Mouse (Mus musculus) gastrocnemius, adult 8-10 months (tissue): ENCODE measurements at regions not wholly inside any gene's neighbourhood (a gene's known extent, or its start where the extent isn't known, plus 50 kb on each side); places are given as distances from the start of the nearest gene placed in this dataset.
"Not testable (repeated sequence)": the region's sequence is repeated elsewhere in the genome, so short reads cannot be mapped to it uniquely, and the experiment has no call there.

Source experiments
- DNase-seq, 2 experiments: peaks; one replicate each; pipeline ENCODE4 v3.0.0; 2022; ENCODE audit warnings: low spot score in 2 of 2

DNA sequence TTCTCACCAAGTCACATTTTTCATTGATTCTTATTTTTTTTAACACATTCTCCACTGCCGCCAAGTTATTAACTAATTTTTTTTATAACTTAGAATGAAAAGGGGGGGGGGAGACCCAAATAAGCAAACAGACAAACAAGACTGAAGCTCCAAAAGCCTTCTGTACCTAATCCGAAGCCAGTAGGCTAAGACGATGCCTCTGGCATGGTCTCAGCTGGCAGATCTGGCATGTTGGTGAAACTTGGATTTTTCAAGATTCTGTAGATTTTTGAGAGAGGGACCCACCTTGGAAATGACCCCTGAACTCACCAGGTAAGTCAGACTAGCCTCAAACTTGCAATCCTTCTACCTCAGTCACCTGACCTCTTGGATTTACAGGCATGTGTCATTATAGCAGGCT, 208.7 kb downstream of the Cd47 start:
- DNase-seq = no peak

GRCm38 (mm10) chr16:50009542-50009941, 209.2 kb downstream of the Cd47 start:
- DNase-seq = no peak

- no peak for DNase-seq
Measured at GRCm38 (mm10) chr16:50010074-50010473, 209.7 kb downstream of the Cd47 start.

DNA sequence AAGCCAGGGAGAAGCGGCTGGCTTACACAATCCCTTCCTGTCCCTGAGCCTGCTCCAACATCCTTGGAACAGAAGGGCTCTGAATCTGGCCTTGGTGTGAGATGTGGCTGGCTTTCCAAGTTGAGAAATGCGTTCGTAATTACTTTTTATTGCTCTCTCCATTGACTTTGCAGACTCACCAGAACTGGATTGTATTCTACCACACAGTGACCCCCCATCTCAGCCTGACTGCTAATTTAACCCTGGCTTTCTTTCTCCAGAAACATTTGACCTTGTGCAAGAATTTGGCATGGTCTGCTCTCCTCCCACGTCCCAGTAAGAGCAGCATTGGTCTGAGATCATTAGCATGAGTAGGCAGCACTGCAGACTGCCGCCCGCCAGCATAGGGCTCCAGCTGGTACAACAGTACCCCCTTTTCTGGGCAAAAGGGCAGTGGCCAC, 210.2 kb downstream of the Cd47 start:
- peak; percentile 29 to 30 for DNase-seq

DNA sequence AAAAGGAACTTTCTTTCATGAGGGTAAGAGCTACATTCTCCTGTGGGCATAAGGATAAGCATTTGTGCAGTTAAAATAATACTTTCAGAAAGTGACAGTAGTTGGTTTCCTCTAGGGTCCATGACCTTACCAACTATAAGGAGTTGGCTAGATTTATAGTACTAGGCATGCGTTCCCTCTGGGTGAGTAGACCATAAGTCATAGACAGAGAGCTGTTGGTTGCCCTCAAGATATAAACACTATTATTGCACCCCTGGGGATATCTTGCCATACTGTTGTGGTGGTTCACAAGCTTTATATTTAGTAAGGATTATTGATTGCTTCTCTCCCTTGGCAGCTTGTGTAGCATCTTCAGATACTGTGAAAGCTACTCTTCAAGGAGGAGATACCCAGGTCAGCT, 223.6 kb downstream of the Cd47 start:
- no peak for DNase-seq

DNA sequence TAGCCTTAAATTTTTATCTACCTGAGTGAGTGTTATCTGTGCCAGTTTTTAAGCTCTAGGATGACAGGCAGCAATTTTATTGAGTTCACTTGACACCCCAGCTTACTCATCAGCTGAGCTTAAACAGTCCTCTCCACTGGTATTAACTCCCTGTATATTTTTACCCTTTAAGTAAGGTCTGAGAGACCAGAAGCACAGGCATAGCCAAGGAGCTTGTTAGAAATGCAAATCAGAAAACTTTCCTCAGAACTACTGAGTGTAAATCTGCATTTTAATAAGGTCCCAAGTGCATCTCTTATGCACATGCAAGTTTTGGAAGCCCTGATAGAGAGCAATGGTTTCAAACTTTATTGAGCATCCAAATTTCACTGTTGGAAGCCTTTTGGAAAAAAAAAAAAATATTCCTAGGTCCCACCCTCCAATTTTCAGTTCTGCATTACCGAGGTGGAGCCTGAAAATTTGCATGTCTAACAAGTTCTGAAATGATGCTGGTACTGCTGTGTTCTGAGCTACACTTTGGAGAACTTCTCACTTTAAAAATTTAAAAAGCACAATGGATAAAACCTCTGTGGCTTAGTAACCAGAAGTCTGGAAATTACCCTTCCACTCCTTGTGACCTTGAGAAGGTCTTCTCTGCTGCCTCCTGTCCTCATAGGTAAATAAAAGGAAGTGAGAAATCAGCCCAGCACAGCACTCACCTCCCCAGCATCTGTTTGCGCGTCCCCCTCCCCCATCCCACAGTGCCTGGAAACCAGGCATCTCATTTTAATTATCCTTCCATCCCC, 226.0 kb downstream of the Cd47 start:
- DNase-seq = no peak

DNA sequence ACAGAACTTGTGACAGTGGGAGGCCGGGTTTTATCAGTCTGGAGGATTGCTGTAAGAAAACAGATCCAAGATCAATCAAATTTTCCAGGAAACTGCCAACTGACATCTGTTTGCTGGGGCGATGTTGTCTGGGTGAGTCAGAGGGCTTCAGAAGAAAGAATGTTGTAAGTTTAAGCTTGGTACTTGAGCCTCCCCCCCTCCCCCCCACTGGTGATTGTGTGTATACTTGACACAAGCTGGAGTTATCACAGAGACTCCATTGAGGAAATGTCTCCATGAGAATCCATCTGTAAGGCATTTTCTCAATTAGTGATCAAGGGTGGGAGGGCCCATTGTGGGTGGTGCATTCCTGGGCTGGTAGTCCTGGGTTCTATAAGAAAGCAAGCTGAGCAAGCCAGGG, 226.9 kb downstream of the Cd47 start:
- DNase-seq = no peak

DNA sequence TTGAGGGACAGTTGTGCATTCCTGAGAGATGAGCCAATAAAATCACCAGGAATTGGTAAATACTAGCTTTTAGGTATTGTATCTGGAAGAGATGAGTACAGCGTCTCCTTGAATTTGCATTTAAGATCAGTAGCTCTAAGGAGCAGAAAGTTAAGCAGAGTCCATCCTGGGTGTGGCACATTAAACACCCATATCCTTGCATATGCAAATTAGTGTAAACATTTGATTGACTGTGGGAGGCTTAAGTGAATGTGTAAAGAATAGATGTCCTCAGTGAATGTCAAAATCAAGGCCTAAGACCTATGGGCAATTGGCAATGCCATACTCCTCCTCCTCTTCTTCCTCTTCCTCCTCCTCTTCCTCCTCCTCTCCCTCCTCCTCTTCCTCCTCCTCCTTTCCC, 229.4 kb downstream of the Cd47 start:
- no peak for DNase-seq

DNA sequence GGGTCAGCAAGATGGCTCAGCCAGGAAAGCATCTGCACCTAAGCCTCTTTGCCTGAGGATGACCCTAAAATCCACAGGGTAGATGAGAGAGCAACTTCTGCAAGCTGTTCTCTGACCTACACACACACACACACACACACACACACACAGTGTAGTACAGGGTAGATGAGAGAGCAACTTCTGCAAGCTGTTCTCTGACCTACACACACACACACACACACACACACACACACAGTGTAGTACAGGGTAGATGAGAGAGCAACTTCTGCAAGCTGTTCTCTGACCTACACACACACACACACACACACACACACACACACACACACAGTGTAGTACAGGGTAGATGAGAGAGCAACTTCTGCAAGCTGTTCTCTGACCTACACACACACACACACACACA, 230.0 kb downstream of the Cd47 start:
- not testable (repeated sequence) for DNase-seq

GRCm38 (mm10) chr16:50030905-50031369, 230.6 kb downstream of the Cd47 start:
- DNase-seq = no peak

- no peak for DNase-seq
Measured at GRCm38 (mm10) chr16:50032798-50033197, 232.5 kb downstream of the Cd47 start.

DNA sequence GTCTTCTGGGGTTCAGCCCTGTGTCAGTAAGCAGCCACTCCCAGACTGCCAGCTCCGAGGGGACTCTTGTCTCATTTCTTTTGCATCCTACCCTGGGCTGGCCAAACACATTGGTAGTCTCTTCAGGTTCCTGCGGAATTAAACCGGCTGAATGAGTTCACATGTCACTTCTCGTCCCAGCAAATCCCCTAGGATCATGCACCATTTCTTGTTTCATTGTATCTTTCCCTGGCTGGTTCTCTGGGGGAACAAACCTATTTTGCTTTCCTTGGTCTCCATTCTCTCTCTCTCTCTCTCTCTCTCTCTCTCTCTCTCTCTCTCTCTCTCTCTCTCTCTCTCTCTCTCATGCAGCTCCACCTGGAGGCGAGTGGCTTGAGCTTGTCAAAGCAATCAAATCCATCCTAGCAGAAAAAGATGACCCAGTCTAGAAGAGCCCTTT, 236.0 kb downstream of the Cd47 start:
- DNase-seq = no peak

DNA sequence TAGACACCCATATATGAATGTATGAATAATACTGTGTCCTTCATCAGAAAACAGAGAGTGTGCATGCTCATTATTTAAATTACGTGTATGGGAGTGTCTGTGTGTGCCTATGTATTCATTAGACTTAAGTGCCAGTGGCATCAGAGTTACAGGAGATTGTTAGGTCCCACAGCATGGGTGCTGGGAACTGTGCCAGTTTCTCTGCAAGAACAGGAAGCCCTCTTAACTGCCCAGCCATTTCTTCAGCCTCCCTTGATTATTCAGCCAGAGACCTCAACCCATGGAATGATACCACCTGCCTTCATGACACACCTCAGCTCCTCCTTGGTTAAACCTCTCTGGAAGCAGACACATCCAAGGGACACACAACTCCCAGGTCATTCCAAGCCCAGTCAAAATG, 243.8 kb downstream of the Cd47 start:
- DNase-seq = no peak

- DNase-seq = peak; percentile 9 to 15
Measured at GRCm38 (mm10) chr16:50045552-50046547, 245.5 kb downstream of the Cd47 start.

DNA sequence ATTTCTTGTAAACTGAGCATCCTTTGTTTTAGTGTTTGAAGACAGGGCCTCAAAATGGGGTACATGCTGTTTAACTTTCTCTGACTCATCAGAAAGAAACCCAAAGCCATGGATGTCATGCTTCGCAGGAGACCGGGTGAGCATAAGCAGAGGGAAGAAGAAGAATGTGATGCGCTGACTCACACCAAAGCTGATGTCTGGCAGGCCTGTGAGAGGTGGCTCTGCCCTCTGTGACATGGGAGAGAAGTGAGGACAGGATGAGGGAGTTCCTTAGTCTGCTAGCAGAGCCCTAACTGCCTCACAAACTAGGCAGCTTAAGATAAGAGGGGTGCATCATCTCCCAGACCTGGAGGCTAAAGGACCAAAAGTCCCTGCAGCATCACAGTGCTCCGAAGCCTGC, 263.2 kb downstream of the Cd47 start:
- no peak for DNase-seq

DNA sequence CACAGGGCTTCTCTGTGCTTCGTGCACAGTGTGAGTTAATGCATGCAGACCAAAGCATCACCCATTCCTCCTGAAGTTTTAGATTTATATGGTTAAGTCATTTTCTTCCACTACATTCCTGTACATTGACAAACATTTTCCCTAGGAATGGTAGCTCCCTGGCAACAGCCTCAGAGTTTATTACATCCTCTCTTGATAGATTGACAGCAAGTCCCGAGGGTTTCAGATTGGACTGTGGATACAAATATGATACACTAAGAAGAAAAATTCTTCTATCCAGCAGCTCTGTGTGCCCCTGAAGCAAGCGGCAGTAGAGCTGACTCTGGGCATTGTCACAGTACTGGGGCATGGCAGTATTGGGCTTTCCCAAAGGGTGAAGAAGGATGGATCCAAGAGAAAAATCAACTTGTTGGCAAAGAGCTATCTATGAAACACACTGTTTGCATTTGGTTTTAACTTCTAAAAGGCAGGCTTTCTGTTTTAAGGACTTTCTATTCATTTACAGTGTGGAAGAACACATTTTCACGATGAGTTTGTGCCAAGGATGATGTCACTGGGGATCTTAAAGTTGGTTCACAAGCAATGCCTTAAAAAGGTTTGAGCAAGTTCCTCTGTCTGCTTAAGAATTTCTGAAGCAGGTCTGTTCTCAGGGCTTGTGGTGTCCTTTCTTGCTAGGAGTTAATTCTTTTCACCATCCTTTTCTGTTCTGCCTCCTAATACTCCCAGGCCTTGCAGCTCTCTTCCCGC, 265.2 kb downstream of the Cd47 start:
- no peak for DNase-seq

DNA sequence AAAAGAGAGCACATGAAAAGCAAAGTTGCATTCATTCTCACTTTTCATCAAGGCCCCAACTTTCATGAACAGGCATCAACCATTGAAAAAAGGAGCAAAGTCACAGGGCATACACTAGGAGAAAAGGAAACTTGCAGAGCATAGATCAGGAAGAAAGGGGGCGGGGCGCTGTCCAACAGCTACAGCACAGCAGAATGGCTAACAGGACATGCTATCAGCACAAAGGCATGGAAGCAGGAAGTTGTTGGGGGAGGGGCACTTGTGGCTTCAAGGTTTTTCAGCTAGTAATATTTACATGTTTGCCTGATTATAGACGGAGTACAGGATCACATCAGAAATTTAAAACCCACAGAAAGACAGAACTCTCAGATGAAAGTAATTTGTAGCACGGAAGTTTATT, 268.7 kb downstream of the Cd47 start:
- DNase-seq = no peak

GRCm38 (mm10) chr16:50070728-50071127, 270.4 kb downstream of the Cd47 start:
- no peak for DNase-seq

DNA sequence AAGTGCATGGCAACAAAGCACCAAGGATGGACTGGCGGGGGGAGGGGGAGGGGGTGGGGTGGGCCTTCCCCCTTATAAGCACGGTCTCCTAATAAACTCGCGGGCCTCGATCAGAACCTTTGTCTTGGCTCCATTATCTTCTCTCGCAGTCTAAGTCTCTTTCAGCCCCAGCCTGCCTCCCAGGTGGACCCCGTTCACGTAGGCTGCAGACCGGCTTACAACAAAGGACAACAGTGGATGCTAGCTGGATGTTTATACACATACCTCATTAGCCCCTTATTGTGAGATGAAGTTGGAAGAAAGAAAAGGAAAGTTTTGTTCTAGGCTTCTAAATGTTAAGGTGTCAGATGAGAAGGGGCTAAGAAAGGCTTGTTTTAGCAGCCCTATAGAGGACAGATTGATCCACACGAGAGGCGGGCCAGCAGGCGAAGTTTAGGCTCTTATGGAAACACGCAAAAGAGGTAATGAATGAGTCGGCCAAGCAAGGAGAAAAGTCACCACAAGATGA, 272.6 kb downstream of the Cd47 start:
- DNase-seq = no peak

DNA sequence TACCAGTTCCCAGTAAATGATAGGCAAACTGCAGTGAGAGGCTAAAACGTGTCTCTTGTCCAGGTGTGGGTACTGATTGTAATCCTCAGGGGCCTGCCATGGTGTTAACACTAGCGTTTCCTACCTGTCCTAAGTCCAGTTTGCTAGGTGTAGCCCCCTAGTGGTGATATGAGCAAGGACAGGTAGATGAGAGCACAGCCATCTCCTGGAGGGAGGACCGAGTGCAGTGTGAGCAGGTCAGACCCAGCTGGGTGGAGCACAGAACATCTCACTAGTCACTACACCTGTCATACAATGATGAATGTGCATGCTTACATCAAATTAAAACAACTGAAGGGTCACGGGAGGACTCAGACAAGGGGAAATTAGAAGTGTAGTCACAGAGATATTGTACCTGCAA, 273.6 kb downstream of the Cd47 start:
- no peak for DNase-seq

DNA sequence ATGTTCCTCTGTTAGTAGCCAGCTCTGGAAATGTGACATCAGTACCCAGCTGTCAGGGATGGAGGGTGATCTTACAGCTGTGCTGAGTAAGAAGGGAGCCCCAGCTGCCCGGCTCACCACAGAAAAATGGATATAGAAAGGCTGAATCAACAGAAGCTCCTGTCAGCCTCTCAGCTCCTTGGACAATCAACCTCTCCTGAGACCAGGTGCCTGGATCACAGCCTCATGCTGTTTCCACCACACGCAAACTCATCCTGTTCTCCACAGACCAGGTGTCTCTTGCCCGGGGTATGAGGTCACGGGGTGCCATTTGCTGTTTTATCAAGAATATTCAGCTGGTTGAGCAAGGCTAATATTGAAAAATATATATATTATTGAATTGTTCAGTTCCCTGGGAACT, 275.3 kb downstream of the Cd47 start:
- no peak for DNase-seq
